ENCODE assay signal across 9 mouse cellular contexts in genomic region chr10:61855139-61855675, GRCm38 (mm10).
"Had no signal": no experiment of that assay in that cellular context is flagged by ENCODE, and none has a peak within 500 bp of the region (broad histone marks: within the 10 kb centered on the region; RNA-seq: fewer than 3 reads in every experiment).

No protein-coding gene starts in this region.

- ATAC-seq: liver, embryonic 12.5 days had no signal

- DNase-seq: kidney, adult 18-20 months; kidney, postnatal 10 days; kidney, postnatal 4 days; lung, embryonic 14.5 days; lung, postnatal 10 days; lung, postnatal 4 days; right cerebral cortex, postnatal 4 days; thymus, postnatal 4 days had no signal
